In genomic region chr5:37243169-37243886, GRCm38 (mm10) we compare ENCODE assay signal across 9 mouse cellular contexts. TPM values are rescaled to one million over a fixed set of nuclear protein-coding genes. Genes with fewer than 3 reads are reported as not detected.
DNase-seq lines count a peak whose midpoint lies in the region; ATAC-seq and TF ChIP-seq lines count a peak whose summit lies in the region.
"Had no signal": no experiment of that assay in that cellular context is flagged by ENCODE, and none has a peak within 500 bp of the region (broad histone marks: within the 10 kb centered on the region; RNA-seq: fewer than 3 reads in every experiment).

No protein-coding gene starts in this region.

- peak in 1 of 2 experiments; percentile 38 for DNase-seq in left cerebral cortex, adult 2 months (ENCODE audit: extremely low spot score in 1 of 2, low spot score in 2 of 2)
- no peak for DNase-seq in left cerebral cortex, postnatal 36 days (ENCODE audit: low spot score in 2 of 2)
- DNase-seq in ZHBTc4 (ENCODE audit: low read depth, low spot score): peak; percentile 81
- peak; percentile 85 for DNase-seq in embryo, embryonic 10 days (ENCODE audit: low spot score)
- peak; percentile 16 for DNase-seq in lung, adult 2 months

- no peak for TF ChIP-seq POLR2A in lung, adult 2 months (IDR thresholded peaks at IDR 0.05; ENCODE audit: borderline replicate concordance, extremely low read depth, low read depth, low read length)
- no peak for TF ChIP-seq POLR2A in olfactory bulb, adult 2 months (IDR thresholded peaks at IDR 0.05; ENCODE audit: insufficient read depth, low read depth, low read length)

- no peak for TF ChIP-seq CTCF in left cerebral cortex, adult 2 months (IDR thresholded peaks at IDR 0.05)
- no peak for TF ChIP-seq CTCF in lung, adult 2 months (IDR thresholded peaks at IDR 0.05; ENCODE audit: insufficient read depth, low read length)
- TF ChIP-seq CTCF in olfactory bulb, adult 2 months (IDR thresholded peaks at IDR 0.05; ENCODE audit: insufficient read depth, low read depth, low read length): no peak

- H3K4me3 ChIP-seq in left cerebral cortex, adult 2 months: peak overlapping the region; percentile 83
- no peak overlapping the region for H3K4me3 ChIP-seq in lung, adult 2 months (replicated peaks; ENCODE audit: extremely low read depth, low read depth, low read length)
- peak overlapping the region; percentile 63 for H3K4me3 ChIP-seq in olfactory bulb, adult 2 months (ENCODE audit: insufficient read depth, low read depth, low read length)

- intact Hi-C loops in left cerebral cortex, adult 2 months (cut with DNase I): loop anchor here (5.0 kb wide), 1 partner anchor 94 kb away; the partner anchor contains the start of genes Evc and Evc2
- intact Hi-C loops in left cerebral cortex, postnatal 36 days (cut with DNase I): loop anchor here (2.0 kb wide), 1 partner anchor 81 kb away; no protein-coding TSS in a partner anchor

- ATAC-seq in hematopoietic stem cell, adult 5-6 weeks (replicated peaks in 1 of 2; ENCODE audit: insufficient read depth in 1 of 2, low FRiP score in 2 of 2, low TSS enrichment in 1 of 2, low read depth in 1 of 2, poor library complexity in 2 of 2, severe bottlenecking in 2 of 2): peak; percentile 41 to 73; a peak in 2 of 4 replicates
- ATAC-seq in erythroid progenitor cell, adult 5-6 weeks (replicated peaks; ENCODE audit: low FRiP score, poor library complexity, severe bottlenecking): no peak

- no peaks in the 10 kb centered on the region; the same call in 1 of the 2 replicates for H3K4me1 ChIP-seq in lung, adult 2 months (ENCODE audit: control insufficient read depth, insufficient read depth, low read length)
- peaks cover 33% of the 10 kb centered on the region for H3K4me1 ChIP-seq in olfactory bulb, adult 2 months (ENCODE audit: control insufficient read depth, insufficient read depth, low read length)

- H3K27ac ChIP-seq in left cerebral cortex, adult 2 months: peak overlapping the region; percentile 66
- peak overlapping the region; percentile 56 for H3K27ac ChIP-seq in olfactory bulb, adult 2 months (ENCODE audit: insufficient read depth, low read depth, low read length)
- H3K27ac ChIP-seq: limb, embryonic 15.5 days had no signal

- WGBS in lung, adult 2 months: 3% methylated on average over 19 of the region's 19 CpGs
- 3% methylated on average over 19 of the region's 19 CpGs for WGBS in olfactory bulb, adult 2 months

RNA-seq across cellular contexts. Expression of gene Crmp1, which starts 1.6 kb away (rescaled TPM):
- 100 to 1,000 TPM; 186 to 190 TPM for total RNA-seq in left cerebral cortex, adult 2 months (2021)
- 100 to 1,000 TPM; 199 to 200 TPM for total RNA-seq in left cerebral cortex, postnatal 36 days (2021)
- not detected in 2 replicates for total RNA-seq in hematopoietic stem cell, adult 5-6 weeks (2017)
- 0.50 and 0.83 TPM in 2 replicates for polyA plus RNA-seq in lung, adult 2 months (2012; rRNA removed)
- polyA plus RNA-seq in olfactory bulb, adult 2 months (2012; ENCODE audit: insufficient read depth, insufficient read length, low replicate concordance, missing spikeins): 2,655 TPM in 1 of 2 replicates, not detected in the other
- not detected in 2 replicates for total RNA-seq in erythroid progenitor cell, adult 5-6 weeks (2015; ENCODE audit: low replicate concordance)
- total RNA-seq in erythroid progenitor cell, adult 5-6 weeks (2017; ENCODE audit: low replicate concordance): 0.51 TPM in 1 of 2 replicates, not detected in the other

Comparison
In these comparisons a context has a peak if more than half of its experiments do, and no peak if none do; other contexts are left out.
1. DNase-seq: peak in ZHBTc4 (single experiment), embryo, embryonic 10 days (single experiment) and lung, adult 2 months (single experiment); none in left cerebral cortex, postnatal 36 days (0 of 2).
2. RNA of gene Crmp1, which starts 1.6 kb away (total RNA-seq): 199 to 200 TPM in left cerebral cortex, postnatal 36 days and 186 to 190 TPM in left cerebral cortex, adult 2 months; 0.51 TPM in erythroid progenitor cell, adult 5-6 weeks and not detected in hematopoietic stem cell, adult 5-6 weeks; every median in the first group is over 100 times any median in the second.